Mouse (Mus musculus) thymus, adult 18-20 months (tissue): ENCODE data around the gene Gcsam.

Source experiments
- DNase-seq, 2 experiments: peaks; one replicate each; pipeline ENCODE4 v3.0.0; 2022; ENCODE audit warnings: mixed read lengths in 2 of 2

The Gcsam gene

DNA sequence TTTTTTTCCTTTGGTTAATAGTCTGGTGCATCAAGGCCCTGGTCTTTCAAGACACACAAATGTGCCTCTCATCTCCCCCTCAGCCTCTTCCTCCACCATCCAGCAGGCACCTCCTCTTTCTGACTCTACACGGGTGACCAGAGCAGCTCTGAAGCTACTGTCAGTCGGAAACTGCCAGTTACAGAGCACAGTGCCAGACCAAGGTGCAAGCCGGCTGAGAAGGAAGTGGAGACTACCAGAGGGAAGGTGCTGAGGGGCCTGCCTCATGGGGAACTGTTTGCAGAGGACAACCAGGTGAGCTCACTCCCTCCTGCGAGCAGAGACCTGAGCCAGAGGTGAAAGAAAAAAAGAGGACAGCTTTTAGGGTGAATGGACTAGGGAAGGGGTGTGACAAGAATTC is at the start of gene Gcsam:
TSS of gene Gcsam (plus strand) at position 114 of the 400 bp plus-strand sequence.
- DNase-seq = no peak

DNA sequence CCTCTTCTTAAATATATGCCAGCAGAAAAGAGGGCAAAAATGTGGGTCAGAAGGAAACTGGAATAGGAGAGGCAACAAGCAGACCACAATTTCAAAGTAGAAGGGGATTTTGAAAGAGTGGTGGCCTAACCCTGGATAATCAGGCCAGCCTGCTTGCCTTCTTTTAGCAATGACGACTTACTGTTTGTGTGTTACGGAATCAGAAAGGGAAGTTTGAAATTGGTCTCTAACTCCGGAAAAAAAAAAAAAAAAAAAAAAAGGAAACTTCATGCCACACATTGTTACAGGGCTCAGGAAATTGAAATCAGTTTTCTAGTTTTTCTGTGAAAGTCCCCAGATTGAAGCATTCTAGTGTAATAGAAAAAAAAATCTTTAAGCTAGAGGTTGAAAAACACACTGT is 48.4 kb upstream of the Gcsam start:
- DNase-seq = no peak

GRCm38 (mm10) chr16:45572307-45572706 is 37.9 kb upstream of the Gcsam start:
- DNase-seq = no peak

GRCm38 (mm10) chr16:45579883-45580282 is 30.3 kb upstream of the Gcsam start:
- no peak for DNase-seq

DNA sequence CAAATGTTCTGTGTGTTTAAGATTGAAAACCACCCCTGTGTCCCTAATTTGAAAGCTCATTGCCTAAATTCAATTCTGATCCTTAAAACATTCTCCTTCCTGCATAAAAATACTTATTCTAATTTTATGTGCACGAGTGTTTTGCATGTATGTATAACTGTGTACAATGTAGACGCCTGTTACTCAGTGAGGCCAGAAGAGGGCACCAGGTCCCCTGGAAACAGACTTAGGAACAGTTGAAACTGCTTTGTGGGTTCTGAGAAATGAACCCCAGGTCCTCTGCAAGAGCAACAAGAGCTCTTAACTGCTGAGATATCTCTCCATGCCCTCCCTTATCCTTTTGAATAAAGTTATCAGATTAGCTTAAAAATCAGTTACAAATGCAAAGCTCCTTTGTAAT is 27.7 kb upstream of the Gcsam start:
- peak in 1 of 2 experiments; percentile 10 for DNase-seq

DNA sequence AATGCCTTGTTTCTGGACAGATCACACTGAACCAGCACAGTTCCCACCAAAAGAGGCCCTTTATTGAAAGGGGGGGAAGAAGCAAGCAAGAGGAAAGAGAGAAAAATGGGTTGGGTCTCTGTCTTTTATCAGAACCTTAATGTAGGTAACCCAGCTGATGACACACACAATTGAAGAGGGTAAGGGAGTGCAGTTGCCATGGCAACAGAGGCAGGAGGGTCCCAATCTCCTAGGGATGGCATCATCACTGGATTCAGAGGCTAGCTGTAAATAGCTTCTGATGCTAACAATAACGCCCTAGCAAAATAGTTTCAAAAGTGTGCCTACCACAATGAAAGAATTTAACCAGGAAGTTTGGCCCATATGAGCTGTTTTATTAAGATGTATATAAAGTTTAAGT is 16.5 kb upstream of the Gcsam start:
- DNase-seq = no peak

GRCm38 (mm10) chr16:45595494-45595893 is 14.7 kb upstream of the Gcsam start:
- no peak for DNase-seq

- no peak for DNase-seq
These were observed 1.7 kb upstream of the Gcsam start for GRCm38 (mm10) chr16:45608481-45608954.

GRCm38 (mm10) chr16:45609300-45609699 is 880 bp upstream of the Gcsam start:
- DNase-seq = no peak

GRCm38 (mm10) chr16:45613247-45613646 is 3.1 kb downstream of the Gcsam start:
- DNase-seq = no peak

- DNase-seq = no peak
These were observed 5.8 kb downstream of the Gcsam start for GRCm38 (mm10) chr16:45615944-45616343.

- DNase-seq = no peak
These were observed 9.7 kb downstream of the Gcsam start for GRCm38 (mm10) chr16:45619751-45620375.

DNA sequence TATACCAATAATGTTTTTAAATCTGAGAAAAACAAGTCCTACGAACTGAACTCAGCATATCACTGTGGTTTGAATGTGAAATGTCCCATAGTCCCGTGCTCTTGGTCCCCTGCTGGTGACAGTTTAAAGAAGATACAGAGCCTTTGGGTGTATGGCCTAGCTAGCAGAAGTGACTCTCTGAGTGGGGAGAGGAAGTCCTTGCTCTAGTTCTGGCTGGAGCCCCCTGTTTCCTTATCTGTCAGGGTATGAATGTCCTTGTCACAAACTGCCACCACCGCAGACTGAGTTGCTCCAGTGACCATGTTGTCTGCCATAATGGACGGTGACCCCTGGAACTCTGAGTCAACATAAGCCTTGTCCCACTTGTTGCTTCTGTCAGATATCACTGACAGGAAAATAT is 13.1 kb downstream of the Gcsam start:
- DNase-seq = no peak

DNA sequence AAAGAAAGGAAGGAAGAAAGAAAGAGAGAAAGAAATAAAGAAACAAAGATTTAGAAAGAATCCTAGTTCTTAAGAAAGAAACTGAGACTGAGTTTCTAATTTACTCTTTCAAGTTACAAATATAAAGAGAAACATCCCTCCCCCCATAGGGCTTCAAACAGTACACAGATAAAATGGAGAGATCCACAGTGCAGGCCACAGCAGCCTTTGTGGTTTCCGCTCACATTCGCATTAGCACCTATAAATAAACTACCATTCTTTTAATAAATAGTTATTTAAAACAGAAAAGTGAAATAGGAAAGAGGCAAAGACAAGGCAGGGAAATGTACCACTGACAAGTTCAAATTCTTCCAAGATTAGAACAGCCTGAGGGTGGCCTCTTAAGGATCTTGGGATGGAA is 14.6 kb downstream of the Gcsam start:
- DNase-seq = no peak

DNA sequence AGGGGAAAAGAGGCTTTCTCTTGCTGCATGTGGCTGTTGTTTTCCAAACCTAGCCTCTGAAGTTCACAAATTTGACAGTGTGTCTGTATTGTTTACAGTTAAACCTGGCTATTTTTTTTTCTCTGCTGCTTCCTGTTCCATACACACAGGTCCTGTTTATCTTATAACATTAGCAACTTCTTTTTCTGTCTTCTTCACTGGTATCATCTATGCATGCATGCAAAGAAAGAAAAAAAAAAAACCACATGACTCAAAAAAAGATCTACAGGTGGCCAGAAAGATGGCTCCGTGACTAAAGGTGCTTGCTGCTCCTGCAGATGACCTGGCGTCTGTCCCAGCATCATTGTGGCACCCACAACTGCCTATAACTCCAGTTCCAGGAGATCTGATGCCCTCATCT is 15.2 kb downstream of the Gcsam start:
- no peak for DNase-seq

DNA sequence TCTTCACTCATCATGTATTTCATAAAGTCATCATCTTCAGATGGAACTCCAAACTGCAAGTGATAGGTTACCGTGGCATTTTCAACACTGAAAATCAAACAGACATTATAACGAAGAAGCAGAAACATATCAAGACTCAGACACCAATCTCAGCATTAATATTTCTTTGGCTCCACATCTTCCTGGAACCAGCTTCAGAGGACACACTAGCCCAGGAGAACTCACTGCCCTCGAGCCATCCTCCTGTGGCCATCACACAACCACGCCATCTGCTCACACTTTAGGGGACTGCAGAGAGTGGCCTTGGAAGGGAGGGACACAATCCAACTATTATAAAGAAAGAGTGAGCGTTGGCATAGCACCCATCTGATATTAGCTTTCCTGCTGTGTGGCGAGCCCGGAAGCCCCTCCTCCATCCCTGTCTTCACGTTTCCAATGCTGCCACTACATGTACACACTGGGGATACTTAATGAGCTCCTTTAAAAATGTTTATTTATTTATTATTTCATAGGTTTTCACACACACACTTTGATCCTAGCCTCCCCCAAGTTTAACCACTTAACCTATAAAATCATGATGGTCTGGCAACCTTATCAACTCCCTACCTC is 19.4 kb downstream of the Gcsam start:
- DNase-seq = no peak

- DNase-seq = peak; percentile 6 to 10
These were observed 20.3 kb downstream of the Gcsam start for GRCm38 (mm10) chr16:45630347-45630960.

DNA sequence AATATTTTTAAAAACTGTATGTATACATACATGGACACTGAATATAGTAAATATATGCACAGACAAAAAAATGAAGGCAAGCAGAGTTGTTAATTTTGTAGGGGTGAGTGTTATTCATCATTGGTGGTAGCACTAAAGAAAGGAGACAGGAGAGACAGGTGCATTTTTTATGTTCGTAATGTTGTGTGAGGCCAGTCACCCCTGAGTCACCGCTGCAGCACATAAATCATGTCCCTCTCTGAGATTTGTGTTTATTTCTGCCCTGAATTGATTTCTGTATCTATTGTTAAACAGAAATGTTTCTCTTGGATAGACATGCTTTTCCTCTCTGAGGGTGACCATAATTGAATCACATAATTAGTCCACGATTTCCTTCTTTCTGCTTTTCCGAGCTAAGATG is 22.2 kb downstream of the Gcsam start:
- no peak for DNase-seq

DNA sequence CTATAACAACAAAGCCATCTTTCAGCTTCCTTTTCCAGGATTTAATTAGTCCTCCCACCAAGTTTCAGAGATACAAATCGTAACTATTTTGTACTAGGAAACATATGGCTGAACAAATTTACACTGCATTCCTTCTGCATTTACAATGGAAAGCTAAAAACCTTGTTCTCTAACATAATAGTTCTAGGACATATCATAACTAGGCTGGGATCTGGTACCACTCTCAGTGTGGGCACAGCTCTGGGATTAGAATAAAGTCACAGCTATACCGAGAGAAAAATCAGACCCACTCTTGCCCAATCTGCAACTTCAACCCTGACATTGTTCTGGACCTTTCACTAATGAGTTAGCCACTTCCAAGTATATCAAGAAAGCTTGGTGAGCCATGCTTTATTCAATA is 25.6 kb downstream of the Gcsam start:
- no peak for DNase-seq

GRCm38 (mm10) chr16:45640070-45640762 is 30.0 kb downstream of the Gcsam start:
- no peak for DNase-seq

- no peak for DNase-seq
These were observed 31.1 kb downstream of the Gcsam start for GRCm38 (mm10) chr16:45641301-45641700.

- no peak for DNase-seq
These were observed 33.8 kb downstream of the Gcsam start for GRCm38 (mm10) chr16:45643944-45644343.

- no peak for DNase-seq
These were observed 34.2 kb downstream of the Gcsam start for GRCm38 (mm10) chr16:45644380-45644779.

GRCm38 (mm10) chr16:45651497-45651896 is 41.3 kb downstream of the Gcsam start:
- DNase-seq = no peak
